Mouse (Mus musculus) CH12.LX (cell line): Measurements from ENCODE around the gene Elk3. TPM values are rescaled to one million over a fixed set of nuclear protein-coding genes. Genes with fewer than 3 reads are reported as not detected.

Experiments used
- DNase-seq: peaks from one replicate; pipeline ENCODE4 v3.0.0-alpha.2; 2013; ENCODE audit errors: extremely low read depth
- H3K27ac ChIP-seq: 2 replicates; pipeline ENCODE4 v1.5.1; 2012; ENCODE audit warnings: low read depth, mild to moderate bottlenecking, control low read depth, moderate library complexity; ENCODE audit not compliant: insufficient read depth
- H3K27me3 ChIP-seq: replicated peaks from 2 replicates; pipeline ENCODE3; 2012; ENCODE audit warnings: inconsistent platforms
- H3K36me3 ChIP-seq, 2 experiments: replicated peaks in 1 of 2; 2 replicates each; pipeline versions ENCODE3 to v1.6.1; 2012; ENCODE audit warnings: inconsistent platforms in 1 of 2, low read length in 1 of 2, mild to moderate bottlenecking in 1 of 2, mixed read lengths in 1 of 2, moderate library complexity in 1 of 2; ENCODE audit not compliant: control insufficient read depth in 1 of 2, insufficient read depth in 1 of 2
- H3K4me1 ChIP-seq, 2 experiments: 2 replicates each; pipeline ENCODE4 v1.6.1; 2012; ENCODE audit warnings: inconsistent platforms in 1 of 2, moderate library complexity in 1 of 2; ENCODE audit not compliant: insufficient read depth in 2 of 2, control insufficient read depth in 1 of 2
- H3K4me2 ChIP-seq: 2 replicates; pipeline ENCODE4 v1.6.1; 2012; ENCODE audit warnings: low read depth, mild to moderate bottlenecking, control low read depth; ENCODE audit not compliant: poor library complexity, insufficient read depth, severe bottlenecking
- H3K4me3 ChIP-seq, 3 experiments: fragments of 150-350 bp in 1 of 3; sonication (generic) in 1 of 3; replicated peaks in 1 of 3; 2 replicates each; pipeline versions ENCODE3 to v1.5.1; 2011 to 2012; ENCODE audit warnings: low read depth in 2 of 3, low read length in 2 of 3, mild to moderate bottlenecking in 2 of 3, moderate library complexity in 2 of 3, control low read depth in 1 of 3, improper control_type of control experiment in 1 of 3, inconsistent platforms in 1 of 3, mixed read lengths in 1 of 3; ENCODE audit not compliant: poor library complexity in 1 of 3
- H3K79me2 ChIP-seq: replicated peaks from 2 replicates; pipeline ENCODE4 v1.6.1; 2012; ENCODE audit warnings: mild to moderate bottlenecking, moderate library complexity; ENCODE audit not compliant: control insufficient read depth, poor library complexity, insufficient read depth, severe bottlenecking; ENCODE audit errors: extremely low read depth
- H3K9ac ChIP-seq: 2 replicates; pipeline ENCODE4 v1.6.1; 2012; ENCODE audit warnings: low read depth, mild to moderate bottlenecking, control low read depth, moderate library complexity; ENCODE audit not compliant: insufficient read depth
- H3K9me3 ChIP-seq: replicated peaks from 2 replicates; pipeline ENCODE3; 2012; ENCODE audit warnings: low read length, inconsistent platforms, mixed read lengths
- BHLHE40 ChIP-seq: IDR thresholded peaks from 2 replicates; pipeline ENCODE4 v1.6.1; 2011; ENCODE audit warnings: mild to moderate bottlenecking, low read depth, low read length, improper control_type of control experiment
- E2F4 ChIP-seq: IDR thresholded peaks from 2 replicates; pipeline ENCODE4 v1.6.1; 2011; ENCODE audit warnings: low read depth, low read length, improper control_type of control experiment; ENCODE audit not compliant: insufficient replicate concordance
- EP300 ChIP-seq: IDR thresholded peaks from 2 replicates; pipeline ENCODE4 v1.6.1; 2011; ENCODE audit warnings: low read length, improper control_type of control experiment
- ETS1 ChIP-seq: conservative IDR thresholded peaks from 2 replicates; pipeline ENCODE4 v1.6.1; 2012; ENCODE audit warnings: low read depth, mild to moderate bottlenecking, inconsistent platforms, low read length, improper control_type of control experiment, moderate library complexity
- HCFC1 ChIP-seq: IDR thresholded peaks from 2 replicates; pipeline ENCODE4 v1.6.1; 2012; ENCODE audit warnings: low read depth, mild to moderate bottlenecking, inconsistent platforms, low read length, improper control_type of control experiment
- IRF4 ChIP-seq: IDR thresholded peaks from 2 replicates; pipeline ENCODE4 v1.6.1; 2014; ENCODE audit warnings: low read depth, mild to moderate bottlenecking, inconsistent platforms, low read length, improper control_type of control experiment
- JUN ChIP-seq: IDR thresholded peaks from 2 replicates; pipeline ENCODE4 v1.6.1; 2011; ENCODE audit warnings: low read depth, mild to moderate bottlenecking, low read length, improper control_type of control experiment, moderate library complexity; ENCODE audit not compliant: insufficient read depth
- KAT2A ChIP-seq: IDR thresholded peaks from 2 replicates; pipeline ENCODE4 v1.6.1; 2012; ENCODE audit warnings: low read length, improper control_type of control experiment, inconsistent platforms; ENCODE audit not compliant: insufficient replicate concordance
- MAFK ChIP-seq: IDR thresholded peaks from 2 replicates; pipeline ENCODE4 v1.6.1; 2011; ENCODE audit warnings: low read length, improper control_type of control experiment; ENCODE audit not compliant: insufficient replicate concordance
- MAZ ChIP-seq: IDR thresholded peaks from 2 replicates; pipeline ENCODE4 v1.6.1; 2012; ENCODE audit warnings: low read depth, mild to moderate bottlenecking, inconsistent platforms, low read length, improper control_type of control experiment, moderate library complexity
- MXI1 ChIP-seq: IDR thresholded peaks from 2 replicates; pipeline ENCODE4 v1.6.1; 2011; ENCODE audit warnings: mild to moderate bottlenecking, low read depth, low read length, improper control_type of control experiment
- MYC ChIP-seq: IDR thresholded peaks from 2 replicates; pipeline ENCODE4 v1.6.1; 2011; ENCODE audit warnings: low read depth, mild to moderate bottlenecking, improper control_type of control experiment, low read length
- NELFE ChIP-seq: IDR thresholded peaks from 2 replicates; pipeline ENCODE4 v1.6.1; 2011; ENCODE audit warnings: low read depth, low read length, improper control_type of control experiment
- NRF1 ChIP-seq: IDR thresholded peaks from 2 replicates; pipeline ENCODE4 v1.6.1; 2014; ENCODE audit warnings: low read depth, mild to moderate bottlenecking, inconsistent platforms, low read length, improper control_type of control experiment, moderate library complexity
- POLR2A ChIP-seq: IDR thresholded peaks from 2 replicates; pipeline ENCODE4 v1.6.1; 2011; ENCODE audit warnings: low read depth, mild to moderate bottlenecking, improper control_type of control experiment, low read length
- POLR2AphosphoS2 ChIP-seq: IDR thresholded peaks from 2 replicates; pipeline ENCODE4 v1.6.1; 2011; ENCODE audit warnings: low read depth, low read length, improper control_type of control experiment
- RAD21 ChIP-seq: IDR thresholded peaks from 2 replicates; pipeline ENCODE4 v1.6.1; 2011; ENCODE audit warnings: low read depth, mild to moderate bottlenecking, low read length, improper control_type of control experiment, moderate library complexity
- RCOR1 ChIP-seq: conservative IDR thresholded peaks from 2 replicates; pipeline ENCODE4 v1.6.1; 2012; ENCODE audit warnings: low read depth, mild to moderate bottlenecking, inconsistent platforms, low read length, improper control_type of control experiment
- SIN3A ChIP-seq: IDR thresholded peaks from 2 replicates; pipeline ENCODE4 v1.6.1; 2012; ENCODE audit warnings: low read length, improper control_type of control experiment, inconsistent platforms
- SMC3 ChIP-seq: IDR thresholded peaks from 2 replicates; pipeline ENCODE4 v1.6.1; 2011; ENCODE audit warnings: low read depth, low read length, improper control_type of control experiment
- TBP ChIP-seq: conservative IDR thresholded peaks from 2 replicates; pipeline ENCODE4 v1.6.1; 2011; ENCODE audit warnings: low read depth, low read length, improper control_type of control experiment
- TCF12 ChIP-seq: IDR thresholded peaks from 2 replicates; pipeline ENCODE4 v1.6.1; 2014; ENCODE audit warnings: low read depth, mild to moderate bottlenecking, inconsistent platforms, low read length, improper control_type of control experiment
- USF2 ChIP-seq: conservative IDR thresholded peaks from 2 replicates; pipeline ENCODE4 v1.6.1; 2011; ENCODE audit warnings: low read depth, low read length, improper control_type of control experiment
- ZC3H11A ChIP-seq: IDR thresholded peaks from 2 replicates; pipeline ENCODE4 v1.6.1; 2012; ENCODE audit warnings: low read depth, mild to moderate bottlenecking, inconsistent platforms, low read length, improper control_type of control experiment
- ZKSCAN1 ChIP-seq: IDR thresholded peaks from 2 replicates; pipeline ENCODE4 v1.6.1; 2012; ENCODE audit warnings: low read depth, inconsistent platforms, low read length, improper control_type of control experiment, borderline replicate concordance
- dilution Hi-C: fragments of 300-500 bp; cut with MboI; formaldehyde crosslinking; loops from 2 replicates; pipeline ENCODE4 v1.14.3; 2020; ENCODE audit warnings: low sequenced_read_pairs; ENCODE audit not compliant: extremely low pct_unique_long_range_greater_than_20kb, extremely low pct_ligation_motif_present
- in situ Hi-C: fragments of 300-500 bp; cut with MboI; formaldehyde crosslinking; loops from 3 replicates; pipeline ENCODE4 v1.14.3; 2019; ENCODE audit warnings: low sequenced_read_pairs, low pct_ligation_motif_present, low pct_unique_long_range_greater_than_20kb, mixed read lengths
- polyA plus RNA-seq: library from polyadenylated mRNA; unstranded; fragments of >175 nt; gene quantifications from 2 replicates; pipeline ENCODE4 v1.2.1, GENCODE M21; 2012; ENCODE audit warnings: low read depth; ENCODE audit not compliant: insufficient read length
- total RNA-seq, 2 experiments: library from RNA; depleted of rRNA; stranded (reverse); fragments of 300-350 nt in 1 of 2; fragments of >200 nt in 1 of 2; gene quantifications; 2 replicates each; pipeline ENCODE4 v1.2.3; 2012 to 2014

Elk3 gene
- total and polyA plus RNA-seq, 3 experiments = 20.1 to 37.0 (median 25.8) TPM

DNA sequence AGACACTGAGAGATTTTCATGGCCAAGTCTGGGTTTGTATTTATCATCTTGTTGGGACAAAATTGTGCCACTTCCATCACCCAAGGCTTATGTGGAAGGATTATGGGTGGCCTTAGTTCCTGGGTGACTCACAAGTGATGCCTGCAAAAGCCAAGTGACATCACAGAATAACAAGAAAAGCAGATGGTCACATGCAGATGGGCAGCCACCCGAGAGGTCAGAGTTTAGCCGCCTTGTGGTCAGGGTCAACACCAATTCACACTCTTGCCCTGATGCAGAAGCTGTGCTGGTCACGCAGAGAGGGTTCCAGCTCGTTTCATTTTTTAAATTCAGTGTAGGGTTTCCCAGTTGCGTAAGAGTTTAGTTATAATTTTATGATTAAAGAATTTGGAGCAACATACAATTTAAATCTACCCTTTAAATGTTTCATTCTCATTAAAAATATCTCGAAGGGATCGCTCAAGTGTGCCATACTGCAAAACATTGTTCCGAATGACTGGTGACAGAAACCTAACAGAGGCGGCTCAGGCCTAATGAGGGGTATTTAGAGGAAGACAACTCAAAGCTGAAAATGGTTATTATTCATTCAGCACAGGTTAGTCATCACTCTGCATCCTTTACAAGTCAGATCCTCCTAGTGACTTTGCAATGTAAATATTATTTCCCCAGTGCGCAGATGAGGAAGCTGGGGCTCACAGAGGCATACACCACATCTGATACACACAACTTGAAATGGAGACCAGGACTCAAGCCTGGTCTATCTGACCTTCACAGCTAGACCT, 42.8 kb upstream of the Elk3 start (continued):
- TF ChIP-seq TCF12 (peak; percentile 89), RAD21 (peak; percentile 14), ZKSCAN1 (no peak), JUN (peak; percentile 93)

DNA sequence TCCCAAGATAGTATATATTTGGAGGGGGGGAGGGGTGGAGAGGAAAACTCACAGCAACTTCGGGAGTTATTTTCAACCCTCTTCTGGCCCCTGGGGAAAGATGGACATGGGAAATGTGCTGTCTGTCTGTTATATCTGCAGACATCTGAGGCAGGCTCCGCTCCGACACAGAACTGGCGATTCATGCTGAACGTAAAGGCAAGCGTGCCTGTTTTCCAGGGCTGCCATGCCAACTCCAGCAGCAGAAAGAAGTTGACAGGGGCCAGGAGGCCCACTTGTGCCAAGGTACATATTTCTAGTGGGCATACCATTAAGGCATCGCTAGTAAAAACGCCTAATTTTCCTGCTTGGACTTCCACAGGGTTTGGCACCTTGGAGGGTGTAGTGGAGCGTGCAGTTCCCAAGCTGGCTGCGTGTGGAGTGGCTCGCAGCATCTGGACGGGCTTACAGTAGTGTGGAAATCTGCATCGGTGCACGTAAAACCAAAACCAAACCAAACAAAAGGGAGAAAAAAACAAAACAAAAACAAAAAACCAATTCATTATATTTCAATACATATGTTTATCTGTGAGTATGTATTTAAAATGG, 37.1 kb upstream of the Elk3 start:
- dilution Hi-C loops (no loop called here), in situ Hi-C loops (loop anchor here (5.0 kb wide), 1 partner anchor 36 kb away; the partner anchor contains the start of gene Elk3)
- TF ChIP-seq IRF4 (no peak), HCFC1 (no peak), TCF12 (no peak), POLR2AphosphoS2 (no peak), MXI1 (no peak), SMC3 (no peak), NRF1 (no peak), MAFK (no peak), RAD21 (no peak), ZC3H11A (no peak), E2F4 (no peak), SIN3A (no peak), KAT2A (no peak)
- peaks cover 47 to 77% of the 10 kb centered on the region in 2 experiments for H3K4me1 ChIP-seq
- no peak overlapping the region for H3K4me3 ChIP-seq
- no peak overlapping the region for H3K4me2 ChIP-seq
- H3K9ac ChIP-seq = peak overlapping the region; percentile 28
- peaks cover 9% of the 10 kb centered on the region for H3K9me3 ChIP-seq
- H3K27ac ChIP-seq = peak overlapping the region; percentile 99
- H3K27me3 ChIP-seq = no peaks in the 10 kb centered on the region
- DNase-seq = no peak
- H3K79me2 ChIP-seq = no peaks in the 10 kb centered on the region
- H3K36me3 ChIP-seq = peaks cover 0 to 6% of the 10 kb centered on the region in 2 experiments

GRCm38 (mm10) chr10:93347387-93347786, 36.5 kb upstream of the Elk3 start:
- TF ChIP-seq USF2 (no peak), NRF1 (peak; percentile 80), POLR2A (peak; percentile 53), IRF4 (peak; percentile 52), BHLHE40 (peak; percentile 65), ETS1 (peak; percentile 42; the same call in 1 of the 2 replicates), TBP (0 out of 2 replicates have a peak, but pooled peaks have one; percentile 49), NELFE (0 out of 2 replicates have a peak, but pooled peaks have one; percentile 17), JUN (no peak), TCF12 (peak; percentile 64; the same call in 1 of the 2 replicates), MAZ (0 out of 2 replicates have a peak, but pooled peaks have one; percentile 26), MYC (no peak), EP300 (peak; percentile 28), RCOR1 (no peak), MXI1 (no peak)
- Histone ChIP-seq H3K9me3 (peaks cover 9% of the 10 kb centered on the region), H3K36me3 (peaks cover 0 to 6% of the 10 kb centered on the region in 2 experiments), H3K4me1 (peaks cover 46 to 77% of the 10 kb centered on the region in 2 experiments), H3K4me2 (peak overlapping the region; percentile 14; the same call in 1 of the 2 replicates), H3K79me2 (no peaks in the 10 kb centered on the region; the same call in 1 of the 2 replicates), H3K9ac (peak overlapping the region; percentile 28), H3K27me3 (no peaks in the 10 kb centered on the region), H3K4me3 (no peak overlapping the region), H3K27ac (peak overlapping the region; percentile 99)
- dilution Hi-C loops (no loop called here), in situ Hi-C loops (loop anchor here (5.0 kb wide), 1 partner anchor 35 kb away; the partner anchor contains the start of gene Elk3)
- DNase-seq = peak; percentile 87
